Mouse (Mus musculus) liver, embryonic 11.5 days (tissue): ENCODE data around the gene Csnk1e. TPM values are rescaled to one million over a fixed set of nuclear protein-coding genes. Genes with fewer than 3 reads are reported as not detected.

Source experiments
- ATAC-seq: fragments of 200-750 bp; cut with Nextera tagmentation; replicated peaks from 2 replicates; pipeline ENCODE4 v1.8.0; 2017; ENCODE audit warnings: moderate number of reproducible peaks, mild to moderate bottlenecking, moderate TSS enrichment, moderate library complexity; ENCODE audit not compliant: low FRiP score
- DNase-seq: peaks from one replicate; pipeline ENCODE4 v3.0.0-alpha.2; 2017; ENCODE audit warnings: low spot score
- H3K27ac ChIP-seq: fragments of 300-500 bp; sonication (generic); 2 replicates; pipeline ENCODE4 v1.5.1; 2014; ENCODE audit warnings: mild to moderate bottlenecking, low read depth, low read length, control low read depth
- H3K27me3 ChIP-seq: fragments of 300-500 bp; sonication (generic); replicated peaks from 2 replicates; pipeline ENCODE4 v1.6.1; 2014; ENCODE audit warnings: low read length, mixed read lengths; ENCODE audit not compliant: control insufficient read depth, insufficient read depth
- H3K36me3 ChIP-seq: fragments of 300-500 bp; sonication (generic); 2 replicates; pipeline ENCODE4 v1.6.1; 2014; ENCODE audit warnings: mild to moderate bottlenecking, low read length, moderate library complexity, mixed read lengths; ENCODE audit not compliant: control insufficient read depth, insufficient read depth
- H3K4me1 ChIP-seq: fragments of 300-500 bp; sonication (generic); replicated peaks from 2 replicates; pipeline ENCODE4 v1.6.1; 2014; ENCODE audit warnings: low read length, mixed read lengths; ENCODE audit not compliant: control insufficient read depth, insufficient read depth
- H3K4me2 ChIP-seq: fragments of 300-500 bp; sonication (generic); 2 replicates; pipeline ENCODE4 v1.6.1; 2014; ENCODE audit warnings: mild to moderate bottlenecking, control low read depth, moderate library complexity
- H3K4me3 ChIP-seq: fragments of 300-500 bp; sonication (generic); 2 replicates; pipeline ENCODE4 v1.5.1; 2014; ENCODE audit warnings: low read depth, low read length, control low read depth
- H3K9ac ChIP-seq: fragments of 300-500 bp; sonication (generic); 2 replicates; pipeline ENCODE4 v1.6.1; 2014; ENCODE audit warnings: low read depth, low read length, control low read depth
- H3K9me3 ChIP-seq: fragments of 300-500 bp; sonication (generic); 2 replicates; pipeline ENCODE4 v1.6.1; 2016; ENCODE audit warnings: low read length, inconsistent platforms, mixed read lengths; ENCODE audit not compliant: control insufficient read depth
- whole genome bisulfite sequencing: fragments of 180-500 bp; shearing (Covaris S2); extraction: QIAGEN DNeasy Blood & Tissue Kit; methylation state at CpG from one replicate; pipeline ENCODE4 v1.1.7; 2014; 5-methylcytosine and 5-hydroxymethylcytosine counted together
- polyA plus RNA-seq: library from polyadenylated mRNA; unstranded; fragments of >200 nt; fragmentation: Nextera tagmentation; extraction: Ambion mirVana; gene quantifications from 2 replicates; pipeline ENCODE4 v1.2.1, GENCODE M21; 2014

The Csnk1e gene
- polyA plus RNA-seq, 1 experiment from 2014 or later = 42.5 TPM

DNA sequence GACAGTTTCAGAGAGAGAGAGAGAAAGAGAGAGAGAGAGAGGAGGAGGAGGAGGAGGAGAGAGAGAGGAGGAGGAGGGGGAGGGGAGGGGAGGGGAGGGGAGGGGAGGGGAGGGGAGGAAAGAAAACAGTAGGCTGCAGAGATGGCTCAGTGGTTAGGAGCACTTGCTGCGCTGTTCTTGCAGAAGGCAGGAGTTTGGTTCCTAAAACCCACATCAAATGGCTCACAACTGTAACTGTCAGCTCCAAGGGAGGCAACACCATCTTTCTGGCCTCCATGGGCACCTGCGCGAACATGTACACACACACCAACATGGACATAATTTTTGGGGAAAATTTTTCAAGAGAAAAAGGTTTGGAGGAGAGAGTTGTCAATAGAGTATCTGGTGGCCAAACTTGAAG, 42.2 kb downstream of the Csnk1e start:
- H3K9ac ChIP-seq = no peak overlapping the region
- H3K4me3 ChIP-seq = no peak overlapping the region
- no peak overlapping the region for H3K4me2 ChIP-seq
- no peaks in the 10 kb centered on the region for H3K9me3 ChIP-seq
- 0 out of 2 replicates have a peak, but pooled peaks cover 3% of the 10 kb centered on the region for H3K36me3 ChIP-seq
- DNase-seq (no peak), ATAC-seq (no peak)
- WGBS = 93% methylated on average over 3 of the region's 3 CpGs
- no peak overlapping the region for H3K27ac ChIP-seq
- peaks cover 8% of the 10 kb centered on the region; the same call in 1 of the 2 replicates for H3K4me1 ChIP-seq
- H3K27me3 ChIP-seq = no peaks in the 10 kb centered on the region

DNA sequence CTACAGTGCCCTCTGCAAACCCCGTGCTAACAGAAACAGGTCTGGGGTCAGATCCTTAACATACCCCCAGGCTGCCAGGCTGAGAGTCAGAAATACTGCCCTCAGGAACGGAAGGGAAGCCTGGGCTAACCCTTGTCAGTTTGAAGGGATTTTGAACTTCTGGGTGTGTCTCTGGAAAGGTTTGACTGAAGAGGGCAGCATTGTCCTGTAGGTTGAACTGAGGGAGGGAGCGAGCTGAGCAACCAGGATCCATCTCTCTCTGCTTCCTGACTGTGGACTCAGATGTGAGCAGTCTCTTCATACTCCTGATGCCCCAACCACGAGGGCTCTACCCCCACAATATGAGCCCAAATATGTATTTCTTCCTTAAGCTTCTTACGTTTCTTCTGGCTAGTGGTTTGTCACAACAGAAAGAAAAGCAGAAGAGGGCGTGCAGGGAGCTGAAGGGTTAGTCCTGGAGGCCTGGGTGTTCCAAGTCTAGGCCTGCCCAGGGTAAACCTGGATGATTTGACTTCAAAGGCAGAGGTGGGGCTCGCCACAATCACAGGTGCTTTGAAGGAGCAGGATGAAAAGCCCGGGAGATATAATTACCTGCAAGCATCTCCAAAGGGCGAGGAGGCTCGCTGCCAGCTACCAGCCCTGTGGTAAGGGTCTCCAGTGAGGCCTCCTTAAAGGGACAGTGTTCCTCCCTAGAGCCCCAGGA, 43.9 kb downstream of the Csnk1e start:
- H3K36me3 ChIP-seq = no peaks in the 10 kb centered on the region
- H3K27ac ChIP-seq = no peak overlapping the region
- no peaks in the 10 kb centered on the region for H3K9me3 ChIP-seq
- ATAC-seq = no peak
- H3K4me3 ChIP-seq = no peak overlapping the region
- WGBS = 67% methylated on average over 10 of the region's 10 CpGs
- H3K9ac ChIP-seq = no peak overlapping the region
- no peak overlapping the region for H3K4me2 ChIP-seq
- H3K27me3 ChIP-seq = no peaks in the 10 kb centered on the region
- no peak for DNase-seq
- H3K4me1 ChIP-seq = peaks cover 3% of the 10 kb centered on the region; the same call in 1 of the 2 replicates

DNA sequence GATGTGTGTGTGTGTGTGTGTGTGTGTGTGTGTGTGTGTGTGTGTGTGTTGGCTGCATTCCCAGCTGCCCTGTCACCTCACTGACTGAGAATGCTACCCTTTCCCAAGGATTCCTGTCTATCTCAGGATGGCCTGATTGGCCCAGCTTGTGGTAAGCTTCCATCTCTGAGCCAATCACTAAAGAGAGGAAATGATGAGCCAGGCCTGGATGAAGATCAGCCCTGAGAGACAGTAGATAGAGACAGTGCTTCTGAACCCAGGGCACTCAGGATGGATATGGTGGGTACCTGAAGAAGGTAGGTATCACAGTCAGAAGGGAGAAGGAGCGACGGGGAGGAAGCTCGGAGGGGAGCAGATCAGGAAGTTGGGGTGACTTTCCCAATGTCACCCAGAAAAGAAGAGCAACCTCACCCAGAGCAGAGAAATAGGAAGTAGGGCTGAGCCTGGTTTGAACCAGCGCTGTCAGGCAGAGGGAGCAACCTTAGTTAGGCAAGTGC, 46.2 kb downstream of the Csnk1e start:
- Histone ChIP-seq H3K4me3 (no peak overlapping the region), H3K4me2 (no peak overlapping the region), H3K9me3 (no peaks in the 10 kb centered on the region), H3K27ac (no peak overlapping the region; the same call in 1 of the 2 replicates), H3K36me3 (no peaks in the 10 kb centered on the region), H3K4me1 (no peaks in the 10 kb centered on the region; the same call in 1 of the 2 replicates), H3K9ac (no peak overlapping the region), H3K27me3 (no peaks in the 10 kb centered on the region)
- ATAC-seq (no peak), DNase-seq (no peak)
- 66% methylated on average over 4 of the region's 4 CpGs for WGBS

DNA sequence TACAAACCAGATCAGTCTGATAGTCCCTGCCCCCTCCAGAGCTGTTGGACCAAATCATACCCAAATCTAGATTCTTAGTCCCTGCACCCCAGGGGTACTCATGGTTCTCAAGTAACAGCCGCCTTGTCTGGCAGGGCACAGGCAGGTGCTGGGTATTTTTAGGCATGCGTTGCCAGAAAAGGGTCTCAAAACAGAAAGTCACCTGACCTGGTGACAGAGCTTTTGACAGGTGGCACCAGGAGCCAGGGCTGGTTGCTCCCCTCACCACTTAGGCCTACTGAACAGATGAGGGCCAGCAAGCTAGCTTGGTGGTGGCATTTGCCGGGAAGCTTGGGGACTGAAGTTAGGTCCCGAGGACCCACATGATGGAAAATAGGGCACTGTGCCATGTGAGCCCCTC, 48.8 kb downstream of the Csnk1e start:
- no peak for DNase-seq
- no peak overlapping the region for H3K27ac ChIP-seq
- WGBS = 79% methylated on average over 4 of the region's 4 CpGs

DNA sequence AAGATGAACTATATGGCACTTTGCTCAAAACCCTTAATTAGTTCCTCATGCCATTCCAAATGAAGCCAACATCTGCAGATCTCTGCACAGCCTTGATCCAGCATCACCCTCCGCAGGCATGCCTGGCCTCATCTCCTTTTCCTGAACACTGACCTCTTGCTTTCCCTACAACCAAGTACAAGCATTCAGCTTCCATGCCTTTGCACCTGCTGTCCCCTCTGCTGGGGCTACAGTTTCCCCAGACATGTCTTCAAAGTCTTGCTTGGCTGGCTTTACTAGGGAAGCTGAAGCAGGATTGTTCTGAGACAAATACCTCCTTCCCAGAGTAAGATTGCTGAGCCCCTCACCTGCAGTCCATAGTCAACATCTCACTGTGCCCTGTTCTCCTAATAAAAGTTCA, 51.1 kb downstream of the Csnk1e start:
- no peaks in the 10 kb centered on the region for H3K9me3 ChIP-seq
- no peak for DNase-seq
- peaks cover 36% of the 10 kb centered on the region for H3K4me1 ChIP-seq
- ATAC-seq = no peak
- H3K4me3 ChIP-seq = no peak overlapping the region
- 58% methylated on average over 1 of the region's 1 CpGs for WGBS
- no peak overlapping the region for H3K9ac ChIP-seq
- H3K36me3 ChIP-seq = no peaks in the 10 kb centered on the region
- H3K27me3 ChIP-seq = no peaks in the 10 kb centered on the region
- H3K4me2 ChIP-seq = no peak overlapping the region
- no peak overlapping the region for H3K27ac ChIP-seq

More for the DNA sequence above, 48.8 kb downstream of the Csnk1e start:
- peaks cover 14% of the 10 kb centered on the region for H3K4me1 ChIP-seq
- no peaks in the 10 kb centered on the region for H3K9me3 ChIP-seq
- H3K4me2 ChIP-seq = no peak overlapping the region
- H3K27me3 ChIP-seq = no peaks in the 10 kb centered on the region
- ATAC-seq = no peak
- H3K4me3 ChIP-seq = no peak overlapping the region
- no peak overlapping the region for H3K9ac ChIP-seq
- H3K36me3 ChIP-seq = no peaks in the 10 kb centered on the region

DNA sequence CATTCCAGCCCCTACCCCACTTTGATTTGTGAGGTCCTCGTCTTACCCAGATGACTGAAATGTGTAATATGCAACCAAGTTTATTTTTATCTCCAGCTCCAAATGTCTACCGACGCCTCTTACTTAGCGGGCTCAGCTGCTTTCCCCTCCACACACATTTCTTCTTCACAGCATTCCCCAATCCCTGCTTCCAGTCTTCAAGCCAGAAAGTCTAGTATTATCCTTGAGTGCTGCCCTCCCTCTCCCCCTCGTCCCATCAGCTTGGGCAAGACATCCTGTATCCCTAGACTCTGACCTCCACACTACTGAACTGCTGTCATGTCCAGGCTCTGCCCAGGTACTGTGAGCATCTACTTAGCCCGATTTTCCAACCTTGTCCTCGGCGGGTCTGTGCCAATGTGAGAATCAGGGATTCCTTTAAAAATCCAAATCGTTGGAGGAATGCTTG, 51.6 kb downstream of the Csnk1e start:
- peak overlapping the region; percentile 81 for H3K9ac ChIP-seq
- peak overlapping the region; percentile 73 for H3K4me3 ChIP-seq
- DNase-seq (no peak), ATAC-seq (no peak)
- peaks cover 37% of the 10 kb centered on the region for H3K4me1 ChIP-seq
- H3K4me2 ChIP-seq = peak overlapping the region; percentile 95
- no peaks in the 10 kb centered on the region for H3K36me3 ChIP-seq
- H3K27me3 ChIP-seq = no peaks in the 10 kb centered on the region
- H3K27ac ChIP-seq = no peak overlapping the region
- H3K9me3 ChIP-seq = no peaks in the 10 kb centered on the region
- WGBS = 15% methylated on average over 9 of the region's 9 CpGs

DNA sequence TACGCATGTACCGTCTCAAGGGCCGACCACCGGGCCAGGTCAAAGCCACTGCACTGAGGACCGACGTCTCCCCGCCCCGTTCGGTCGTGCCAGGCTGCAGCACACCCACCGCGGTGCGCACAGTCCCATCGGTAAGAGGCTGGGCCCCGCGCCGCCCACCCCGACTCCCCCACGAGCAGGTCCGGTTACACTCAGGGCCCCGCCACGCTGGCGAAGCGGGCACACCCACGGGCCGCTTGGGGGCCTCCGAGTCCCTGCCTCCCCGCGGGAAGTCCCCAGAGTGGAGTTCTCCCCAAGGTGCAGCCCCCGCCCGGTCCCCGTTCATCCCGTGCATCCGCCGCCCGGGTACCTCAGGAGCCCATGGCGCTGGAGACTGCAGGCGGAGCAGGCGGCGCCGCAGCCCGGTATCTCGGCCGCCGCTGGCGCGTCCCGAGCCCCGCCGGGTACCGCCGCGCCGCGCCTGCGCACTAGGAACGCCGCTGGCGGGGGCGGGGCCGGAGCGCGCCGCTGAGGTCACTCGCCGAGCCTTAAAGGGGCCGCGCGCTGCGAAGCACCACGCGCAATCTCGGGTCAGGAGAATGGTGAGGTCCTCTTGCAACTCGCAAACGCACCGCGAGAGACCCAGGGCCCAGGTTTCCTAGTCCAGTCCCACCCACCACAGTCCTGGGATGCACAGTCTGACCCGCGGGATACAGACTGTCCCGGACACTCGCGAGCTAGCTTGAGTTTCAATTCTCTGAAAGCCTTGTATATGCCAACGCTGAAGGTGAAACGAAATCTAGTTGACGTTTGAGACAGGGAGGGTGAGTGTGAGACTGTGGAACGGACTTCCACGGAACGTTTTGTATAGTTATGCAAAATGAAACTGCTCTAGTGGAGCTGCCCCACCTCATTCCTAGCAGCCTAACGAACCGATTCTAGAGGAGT, 52.3 kb downstream of the Csnk1e start, which contains the start of gene Tmem184b:
Gene Tmem184b, minus strand, starts transcription at position 734 of the 927 bp plus-strand sequence.
- H3K36me3 ChIP-seq = no peaks in the 10 kb centered on the region
- H3K4me3 ChIP-seq = peak within 1 kb of the TSS; percentile 73
- ATAC-seq (peak; percentile 82), DNase-seq (peak; percentile 85)
- 1% methylated on average over 89 of the region's 90 CpGs for WGBS
- peak within 1 kb of the TSS; percentile 95 for H3K4me2 ChIP-seq
- H3K27ac ChIP-seq = no peak within 1 kb of the TSS
- no peaks in the 10 kb centered on the region for H3K9me3 ChIP-seq
- H3K4me1 ChIP-seq = peaks cover 37% of the 10 kb centered on the region
- peak within 1 kb of the TSS; percentile 81 for H3K9ac ChIP-seq
- no peaks in the 10 kb centered on the region for H3K27me3 ChIP-seq

DNA sequence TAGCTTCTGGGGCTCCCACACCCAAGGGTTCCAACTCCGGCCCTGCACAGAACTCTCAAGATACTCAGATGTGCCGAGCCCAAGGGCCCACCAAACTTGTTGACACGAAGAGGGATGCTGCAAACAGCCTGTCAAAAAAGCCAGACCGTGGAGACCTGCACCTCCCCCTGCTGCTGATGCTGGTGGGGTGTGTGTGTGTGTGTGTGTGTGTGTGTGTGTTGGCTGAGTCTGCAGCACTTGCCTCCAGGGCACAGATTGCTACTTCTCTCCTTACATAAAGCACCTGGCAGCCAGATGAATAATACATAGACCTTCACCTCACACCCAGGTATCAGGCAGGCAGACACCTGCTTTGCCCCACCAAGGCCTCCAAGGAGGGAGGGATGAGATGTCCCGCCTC, 53.2 kb downstream of the Csnk1e start:
- Histone ChIP-seq H3K27ac (no peak overlapping the region), H3K9me3 (no peaks in the 10 kb centered on the region), H3K36me3 (no peaks in the 10 kb centered on the region), H3K27me3 (no peaks in the 10 kb centered on the region), H3K4me3 (peak overlapping the region; percentile 73), H3K9ac (peak overlapping the region; percentile 81; the same call in 1 of the 2 replicates), H3K4me2 (peak overlapping the region; percentile 95), H3K4me1 (peaks cover 37% of the 10 kb centered on the region)
- WGBS = 33% methylated on average over 5 of the region's 5 CpGs
- DNase-seq = no peak
- ATAC-seq = no peak
